Mouse (Mus musculus) ovary, postnatal 10 days (tissue): ENCODE data around the gene Lyplal1.
A peak's percentile ranks its signal among the peaks of the same experiment; 100 is the strongest.

ENCODE experiments used
- DNase-seq: peaks from one replicate; pipeline ENCODE4 v3.0.0; 2022; ENCODE audit warnings: low spot score

Gene Lyplal1

GRCm38 (mm10) chr1:186116701-186117488, at the start of gene Lyplal1:
TSS of gene Lyplal1 (minus strand) at chr1:186117310.
- DNase-seq: peak; percentile 91

GRCm38 (mm10) chr1:186163616-186164015, 46.5 kb upstream of the Lyplal1 start:
- no peak for DNase-seq

- DNase-seq: no peak
Measured at GRCm38 (mm10) chr1:186163206-186163605, 46.1 kb upstream of the Lyplal1 start.

- DNase-seq: no peak
Measured at GRCm38 (mm10) chr1:186150376-186150775, 33.3 kb upstream of the Lyplal1 start.

GRCm38 (mm10) chr1:186145444-186145843, 28.3 kb upstream of the Lyplal1 start:
- DNase-seq: no peak

- DNase-seq: no peak
Measured at GRCm38 (mm10) chr1:186140191-186140590, 23.1 kb upstream of the Lyplal1 start.

GRCm38 (mm10) chr1:186137873-186138272, 20.8 kb upstream of the Lyplal1 start:
- DNase-seq: no peak

- DNase-seq: no peak
Measured at GRCm38 (mm10) chr1:186136636-186137380, 19.7 kb upstream of the Lyplal1 start.

GRCm38 (mm10) chr1:186131465-186131864, 14.4 kb upstream of the Lyplal1 start:
- DNase-seq: no peak

- no peak for DNase-seq
Measured at GRCm38 (mm10) chr1:186128940-186129339, 11.8 kb upstream of the Lyplal1 start.

- no peak for DNase-seq
Measured at GRCm38 (mm10) chr1:186126313-186126862, 9.3 kb upstream of the Lyplal1 start.

GRCm38 (mm10) chr1:186123690-186124089, 6.6 kb upstream of the Lyplal1 start:
- no peak for DNase-seq

GRCm38 (mm10) chr1:186119856-186120255, 2.7 kb upstream of the Lyplal1 start:
- no peak for DNase-seq

GRCm38 (mm10) chr1:186116086-186116600, 967 bp downstream of the Lyplal1 start:
- no peak for DNase-seq

GRCm38 (mm10) chr1:186102313-186102712, 14.8 kb downstream of the Lyplal1 start:
- no peak for DNase-seq

GRCm38 (mm10) chr1:186066266-186066897, 50.7 kb downstream of the Lyplal1 start:
- DNase-seq: no peak

GRCm38 (mm10) chr1:186060041-186060440, 57.1 kb downstream of the Lyplal1 start:
- no peak for DNase-seq

- DNase-seq: no peak
Measured at GRCm38 (mm10) chr1:186054227-186054626, 62.9 kb downstream of the Lyplal1 start.

GRCm38 (mm10) chr1:186053280-186054043, 63.6 kb downstream of the Lyplal1 start:
- no peak for DNase-seq

- DNase-seq: no peak
Measured at GRCm38 (mm10) chr1:186043709-186044452, 73.2 kb downstream of the Lyplal1 start.

- no peak for DNase-seq
Measured at GRCm38 (mm10) chr1:186041841-186042240, 75.3 kb downstream of the Lyplal1 start.
